Mouse (Mus musculus): ENCODE data around the gene BC003965.
"Not testable (repeated sequence)": the region's sequence is repeated elsewhere in the genome, so short reads cannot be mapped to it uniquely, and the experiment has no call there.

Gene BC003965

DNA sequence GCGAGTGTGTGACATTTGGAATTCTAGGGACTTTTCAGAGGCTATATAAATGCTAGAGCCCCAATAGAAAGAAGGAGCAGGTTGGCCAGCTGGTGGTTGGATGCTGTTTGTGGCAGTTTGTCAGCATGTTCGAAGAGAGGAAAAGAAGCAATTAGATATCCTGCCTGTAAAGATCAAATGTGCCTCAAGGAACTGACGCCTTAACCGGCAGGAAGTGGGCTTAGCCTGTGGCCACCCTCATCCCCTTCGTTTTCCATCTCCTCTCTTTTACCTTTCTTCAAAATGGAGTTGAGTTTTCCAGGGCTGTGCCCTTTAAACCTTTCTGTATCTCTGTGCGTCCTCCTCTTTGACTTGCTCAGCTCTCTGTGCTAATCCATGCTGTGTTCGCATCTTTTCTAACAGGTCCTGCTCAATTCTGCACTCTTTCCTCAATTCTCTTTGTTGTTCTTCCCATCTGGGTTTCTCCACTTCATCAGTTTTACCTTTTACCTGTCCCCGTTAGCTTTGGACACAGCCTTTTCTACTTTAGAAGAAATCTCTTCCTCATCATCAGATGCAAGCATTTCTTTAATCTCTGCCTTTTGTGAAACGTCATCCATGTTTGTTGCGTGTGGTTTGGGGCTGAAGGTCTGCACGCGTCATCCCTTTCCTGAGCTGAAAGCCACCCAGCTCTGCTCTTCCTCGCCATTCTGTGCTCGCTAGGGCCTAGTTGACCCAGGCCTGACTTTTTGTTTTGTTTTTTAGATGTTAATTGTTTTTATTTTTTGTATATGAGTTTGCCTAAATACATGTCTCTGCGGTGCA is 35.3 kb downstream of the BC003965 start:
- no peak for DNase-seq (ENCODE audit: low spot score)

DNA sequence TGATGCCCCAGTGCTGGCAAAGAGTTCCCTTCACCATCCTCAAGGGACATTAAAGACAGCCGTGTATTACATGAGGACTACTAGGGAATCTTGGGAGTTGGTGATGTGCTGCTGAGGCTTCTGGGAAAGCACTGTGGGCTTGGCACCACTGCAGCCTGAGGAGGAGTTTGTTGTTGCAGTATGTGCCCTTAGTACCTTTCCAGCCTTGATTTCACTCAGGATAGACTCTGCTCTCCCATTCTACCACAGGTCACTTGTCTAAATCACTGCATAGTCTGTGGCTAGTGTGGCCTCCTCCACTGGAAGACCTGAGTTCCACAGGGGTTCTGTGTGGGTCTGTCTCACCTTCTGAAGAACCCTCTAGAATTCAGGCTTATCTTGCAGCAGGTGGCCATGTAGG is 36.4 kb downstream of the BC003965 start:
- peak; percentile 32 for DNase-seq (ENCODE audit: low spot score)

DNA sequence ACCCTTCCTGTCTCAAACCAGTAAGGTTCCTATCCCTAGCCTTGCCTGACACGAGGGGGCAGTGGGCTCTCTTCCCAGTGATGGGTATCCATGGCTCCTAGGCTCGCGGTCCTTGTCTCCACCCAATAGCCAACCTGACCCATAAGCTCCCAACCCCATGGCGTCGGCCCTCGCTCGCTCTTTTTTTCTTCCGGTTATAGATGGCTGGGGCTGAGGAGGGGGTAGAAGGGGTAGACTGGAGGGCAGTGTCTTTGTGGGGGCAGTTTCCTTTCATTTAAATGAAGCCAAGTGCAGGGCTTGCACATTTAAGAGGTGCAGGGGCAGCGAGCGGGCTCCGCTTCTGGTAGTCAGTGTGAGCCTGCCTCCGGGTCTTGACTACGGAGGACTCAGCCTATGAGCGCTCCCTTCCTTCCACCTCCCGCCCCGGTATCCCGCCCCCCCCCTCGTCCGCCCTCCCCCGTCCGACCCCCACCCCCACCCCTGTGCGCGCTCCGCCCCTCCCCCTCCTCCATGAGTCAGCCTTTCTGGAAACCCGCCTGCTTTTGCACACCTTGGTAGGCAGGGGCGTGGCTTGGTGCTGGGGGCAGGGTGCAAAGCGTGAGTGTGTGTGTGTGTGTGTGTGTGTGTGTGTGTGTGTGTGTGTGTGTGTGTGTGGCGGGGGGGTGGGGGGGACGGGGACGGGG is 37.6 kb downstream of the BC003965 start:
- DNase-seq (ENCODE audit: low spot score), result peak; percentile 30

- not testable (repeated sequence) for DNase-seq (ENCODE audit: low spot score)
Measured at GRCm38 (mm10) chr17:25222504-25222940, 38.2 kb downstream of the BC003965 start.

- no peak for DNase-seq (ENCODE audit: low spot score)
Measured at GRCm38 (mm10) chr17:25222951-25223601, 38.7 kb downstream of the BC003965 start.

GRCm38 (mm10) chr17:25224586-25225222 is 40.4 kb downstream of the BC003965 start:
- DNase-seq (ENCODE audit: low spot score), result no peak

- no peak for DNase-seq (ENCODE audit: low spot score)
Measured at GRCm38 (mm10) chr17:25225659-25226058, 41.3 kb downstream of the BC003965 start.

- DNase-seq (ENCODE audit: low spot score), result no peak
Measured at GRCm38 (mm10) chr17:25227991-25228390, 43.6 kb downstream of the BC003965 start.

- DNase-seq (ENCODE audit: low spot score), result not testable (repeated sequence)
Measured at GRCm38 (mm10) chr17:25230014-25230655, 45.8 kb downstream of the BC003965 start.

GRCm38 (mm10) chr17:25230700-25231099 is 46.3 kb downstream of the BC003965 start:
- DNase-seq (ENCODE audit: low spot score), result no peak

DNA sequence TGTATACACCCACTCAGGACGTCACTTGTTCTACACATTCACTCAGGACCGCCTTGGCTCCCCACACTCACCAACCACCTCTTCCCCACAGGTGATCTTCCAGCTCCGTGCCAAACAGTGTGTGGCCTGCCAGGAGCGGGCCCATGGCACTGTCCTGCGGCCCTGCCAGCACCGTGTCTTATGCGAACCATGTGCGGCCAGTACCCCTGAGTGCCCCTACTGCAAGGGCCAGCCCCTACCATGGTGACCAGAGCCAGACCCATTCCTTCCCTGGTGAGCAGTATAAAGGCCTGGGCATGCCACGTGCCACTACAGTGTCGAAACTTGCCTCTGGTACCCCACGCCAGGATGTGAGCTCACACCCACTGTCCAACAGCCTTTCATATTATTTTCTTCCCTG is 47.3 kb downstream of the BC003965 start:
- DNase-seq (ENCODE audit: low spot score), result not testable (repeated sequence)

- no peak for DNase-seq (ENCODE audit: low spot score)
Measured at GRCm38 (mm10) chr17:25235635-25236034, 51.3 kb downstream of the BC003965 start.
